Mouse (Mus musculus): ENCODE data around the gene Psmd11.

DNA sequence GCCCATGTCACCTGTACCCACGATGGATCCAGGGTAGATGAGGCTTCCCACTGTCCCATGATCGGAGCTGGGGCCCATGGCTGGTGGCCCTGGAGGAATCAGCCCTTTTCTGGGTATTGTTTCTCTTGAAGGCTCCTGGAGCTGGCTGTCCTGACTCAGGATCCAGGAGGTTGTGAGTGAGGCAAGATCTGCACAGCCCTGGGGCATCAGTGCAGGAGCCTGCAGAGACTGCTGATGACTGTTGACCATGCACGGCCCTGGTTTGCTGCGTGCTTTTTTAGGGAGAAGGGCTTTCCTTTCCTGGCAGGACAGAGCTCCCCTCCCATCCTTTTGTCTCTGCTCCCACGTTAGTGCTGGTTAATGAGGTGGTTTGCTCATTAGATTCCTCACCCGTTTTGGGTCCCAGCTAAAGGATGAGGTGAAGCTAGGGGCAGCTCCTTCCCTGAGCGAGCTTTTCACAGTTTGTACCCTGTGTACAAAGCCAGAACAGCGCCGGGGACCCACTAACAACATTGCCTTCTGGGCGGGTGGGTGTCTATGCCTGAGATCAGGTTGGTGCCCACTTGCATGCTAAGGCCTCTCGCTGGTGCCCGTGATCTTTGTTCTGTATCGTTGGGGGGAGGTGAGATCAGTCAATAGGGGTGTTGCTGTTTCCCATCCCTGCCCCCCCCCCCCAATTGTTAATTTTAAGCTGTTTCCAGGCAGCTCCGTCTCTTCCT is 50.4 kb downstream of the Psmd11 start:
- TF ChIP-seq GATA1 (IDR thresholded peaks at IDR 0.05; ENCODE audit: borderline replicate concordance, low read length) (no peak), FLI1 (IDR thresholded peaks at IDR 0.05; ENCODE audit: low read length) (no peak)

All from megakaryocyte, embryonic 14.5 days (primary cell).